Mouse (Mus musculus) spleen, postnatal 36 days (tissue): ENCODE results near the gene Rhox12.
A peak's percentile ranks its signal among the peaks of the same experiment; 100 is the strongest.

ENCODE experiments used
- DNase-seq, 2 experiments: peaks; one replicate each; pipeline ENCODE4 v3.0.0; 2022; ENCODE audit warnings: low spot score in 2 of 2, mixed read lengths in 1 of 2

Gene Rhox12

GRCm38 (mm10) chrX:38110807-38111206 is at the start of gene Rhox12:
Gene Rhox12 (minus strand): TSS chrX:38110907.
- no peak for DNase-seq

GRCm38 (mm10) chrX:38159097-38159496 is 48.4 kb upstream of the Rhox12 start:
- DNase-seq: no peak

GRCm38 (mm10) chrX:38121478-38121877 is 10.8 kb upstream of the Rhox12 start:
- no peak for DNase-seq

GRCm38 (mm10) chrX:38120982-38121381 is 10.3 kb upstream of the Rhox12 start, which contains the start of gene Rhox13:
Gene Rhox13 (plus strand): TSS chrX:38121219.
- DNase-seq: no peak

- no peak for DNase-seq
Observed at GRCm38 (mm10) chrX:38085041-38085440, 25.7 kb downstream of the Rhox12 start, which contains the start of gene Rhox11. Gene Rhox11 (minus strand): TSS chrX:38085141.

- peak in 1 of 2 experiments; percentile 0 for DNase-seq
Observed at GRCm38 (mm10) chrX:38084226-38084625, 26.5 kb downstream of the Rhox12 start.

- DNase-seq: no peak
Observed at GRCm38 (mm10) chrX:38066175-38066574, 44.5 kb downstream of the Rhox12 start, which contains the start of gene Rhox10. Gene Rhox10 (plus strand): TSS chrX:38066475.

GRCm38 (mm10) chrX:38061544-38061943 is 49.2 kb downstream of the Rhox12 start:
- no peak for DNase-seq
